Mouse (Mus musculus) left cerebral cortex, adult 2 months (tissue): ENCODE results near the gene Olfr1373. TPM values are rescaled to one million over a fixed set of nuclear protein-coding genes. Genes with fewer than 3 reads are reported as not detected.
"Not testable (repeated sequence)": the region's sequence is repeated elsewhere in the genome, so short reads cannot be mapped to it uniquely, and the experiment has no call there.

Experiments
- DNase-seq, 2 experiments: peaks; one replicate each; pipeline ENCODE4 v3.0.0; 2021 to 2022; ENCODE audit warnings: low spot score in 2 of 2, mixed read lengths in 1 of 2; ENCODE audit errors: extremely low spot score in 1 of 2
- H3K27ac ChIP-seq: fragments of 200-600 bp; 2 replicates; pipeline ENCODE4 v1.8.1; 2022
- H3K4me3 ChIP-seq: fragments of 200-600 bp; 2 replicates; pipeline ENCODE4 v1.8.1; 2022
- CTCF ChIP-seq: fragments of 200-600 bp; IDR thresholded peaks from 2 replicates; pipeline ENCODE4 v1.8.1; 2022; ENCODE audit warnings: antibody characterized with exemption, mild to moderate bottlenecking, moderate library complexity
- intact Hi-C: fragments of 180-260 bp; cut with DNase I; formaldehyde crosslinking; loops from one replicate; pipeline ENCODE4 v1.15.1; 2025
- long read RNA-seq, 2 experiments: library from polyadenylated mRNA; stranded (forward); transcript quantifications; one replicate each; pipeline ENCODE4 v2.0.0; 2021; ENCODE audit warnings: borderline mapping rate in 2 of 2
- total RNA-seq, 2 experiments: library from RNA; stranded (reverse); gene quantifications; 2 replicates each; pipeline ENCODE4 v1.2.3; 2021

The Olfr1373 gene
- total RNA-seq = not detected
- long read RNA-seq, experiment 1 = 0 reads
- long read RNA-seq, experiment 2 = 0 reads

DNA sequence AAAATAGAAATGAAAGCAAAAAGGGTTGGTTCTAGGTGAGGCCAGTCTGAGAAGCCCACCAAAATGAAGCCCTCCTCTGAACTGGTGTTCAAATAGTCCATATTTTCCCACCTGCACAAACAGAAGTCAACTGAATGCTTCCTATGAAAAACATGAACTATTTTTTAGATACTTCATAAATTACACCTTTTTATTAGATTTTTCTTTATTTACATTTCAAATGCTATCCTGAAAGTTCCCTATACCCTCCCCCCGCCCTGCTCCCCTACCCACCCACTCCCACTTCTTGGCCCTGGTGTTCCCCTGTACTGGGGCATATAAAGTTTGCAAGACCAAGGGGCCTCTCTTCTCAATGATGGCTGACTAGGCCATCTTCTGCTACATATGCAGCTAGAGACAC is at the start of gene Olfr1373:
Olfr1373 (minus strand) TSS at position 101 of the 400 bp plus-strand sequence.
- intact Hi-C loops = not testable (repeated sequence)

DNA sequence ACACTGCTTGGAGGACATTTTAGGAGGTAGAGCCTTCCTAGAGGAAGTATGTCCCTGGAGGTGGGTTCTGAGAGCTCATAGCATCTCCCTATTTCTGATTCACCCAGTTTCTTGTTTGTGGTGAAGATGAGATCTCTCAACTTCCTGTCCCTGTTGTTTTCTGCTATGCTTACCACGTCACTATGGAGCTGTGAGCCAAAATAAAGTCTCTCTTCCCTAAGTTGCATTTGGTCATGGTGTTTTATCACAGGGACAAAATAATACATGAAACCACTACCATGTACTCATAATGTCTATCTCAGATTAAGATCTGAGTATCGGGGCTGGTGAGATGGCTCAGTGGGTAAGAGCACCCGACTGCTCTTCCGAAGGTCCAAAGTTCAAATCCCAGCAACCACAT is 35.3 kb upstream of the Olfr1373 start:
- intact Hi-C loops = loop anchor here (10.0 kb wide), 1 partner anchor 304 kb away; no protein-coding TSS in a partner anchor

More for the DNA sequence above, at the start of gene Olfr1373:
- H3K4me3 ChIP-seq, DNase-seq, H3K27ac ChIP-seq: not testable (repeated sequence)

DNA sequence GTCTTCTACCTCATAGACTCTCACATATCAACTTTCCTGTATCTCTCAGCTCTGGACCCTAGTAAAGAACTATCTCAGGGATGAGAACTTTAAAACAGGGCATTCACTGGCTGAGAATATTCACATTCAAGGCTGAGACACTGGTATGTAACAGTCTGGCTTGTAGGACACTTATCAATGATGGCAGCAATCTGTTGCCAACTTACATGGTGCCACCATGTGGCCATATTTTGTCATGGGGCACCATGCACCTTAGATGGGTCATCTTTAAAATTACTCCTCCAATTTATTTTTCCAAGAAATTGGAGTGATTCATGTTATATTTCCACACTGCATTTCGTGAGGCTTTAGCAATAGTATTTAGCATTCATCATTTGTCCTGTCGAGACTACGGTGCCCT is 34.6 kb upstream of the Olfr1373 start:
- not testable (repeated sequence) for DNase-seq, H3K27ac ChIP-seq, H3K4me3 ChIP-seq
- intact Hi-C loops = loop anchor here (10.0 kb wide), 1 partner anchor 305 kb away; no protein-coding TSS in a partner anchor

More for the DNA sequence above, 35.3 kb upstream of the Olfr1373 start:
- not testable (repeated sequence) for H3K4me3 ChIP-seq, DNase-seq, H3K27ac ChIP-seq

DNA sequence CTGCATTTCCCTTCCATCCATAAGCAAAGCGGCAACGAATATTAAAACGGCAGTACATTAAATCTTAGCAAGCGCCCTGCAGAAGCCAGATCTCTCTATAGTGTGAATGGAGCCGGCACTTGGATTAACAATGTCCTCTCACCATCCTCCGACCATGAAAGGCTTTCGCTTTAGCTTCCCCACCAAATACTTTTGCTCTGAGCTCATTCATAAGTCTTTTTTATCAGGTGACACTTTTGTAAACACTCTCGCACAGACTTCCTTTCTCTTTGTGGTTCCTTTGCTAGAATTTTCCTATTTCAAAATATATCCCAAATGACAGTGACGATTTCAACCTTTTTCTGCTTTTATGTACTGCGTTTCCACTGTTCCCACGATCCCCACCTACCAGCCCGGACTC is 23.1 kb upstream of the Olfr1373 start:
- H3K27ac ChIP-seq = no peak overlapping the region
- intact Hi-C loops = no loop called here
- DNase-seq = no peak
- TF ChIP-seq CTCF = no peak
- peak overlapping the region; percentile 1; the same call in 1 of the 2 replicates for H3K4me3 ChIP-seq

DNA sequence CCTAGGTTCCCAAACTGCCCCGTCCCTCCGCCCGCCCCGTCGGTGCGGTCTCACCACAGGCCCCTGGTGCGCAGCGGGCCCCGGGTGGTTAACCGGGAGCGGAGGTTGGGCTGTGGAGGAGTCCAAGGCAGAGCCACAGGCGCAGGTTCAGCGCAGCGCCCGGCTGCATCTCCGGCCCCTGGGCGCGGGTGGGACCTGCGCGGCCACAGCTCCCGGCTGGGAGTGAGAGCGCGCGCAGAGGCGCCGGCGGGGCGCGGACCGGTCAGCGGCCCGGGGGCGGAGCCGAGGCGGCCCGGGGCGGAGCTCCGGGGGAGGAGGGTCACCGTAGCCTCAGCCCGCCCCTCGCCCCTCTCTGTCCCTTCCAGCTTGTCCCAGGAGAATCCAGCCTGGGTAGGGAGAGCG is 22.6 kb upstream of the Olfr1373 start:
- H3K27ac ChIP-seq, DNase-seq, intact Hi-C loops: not testable (repeated sequence)
- peak overlapping the region; percentile 29; the same call in 1 of the 2 replicates for H3K4me3 ChIP-seq

DNA sequence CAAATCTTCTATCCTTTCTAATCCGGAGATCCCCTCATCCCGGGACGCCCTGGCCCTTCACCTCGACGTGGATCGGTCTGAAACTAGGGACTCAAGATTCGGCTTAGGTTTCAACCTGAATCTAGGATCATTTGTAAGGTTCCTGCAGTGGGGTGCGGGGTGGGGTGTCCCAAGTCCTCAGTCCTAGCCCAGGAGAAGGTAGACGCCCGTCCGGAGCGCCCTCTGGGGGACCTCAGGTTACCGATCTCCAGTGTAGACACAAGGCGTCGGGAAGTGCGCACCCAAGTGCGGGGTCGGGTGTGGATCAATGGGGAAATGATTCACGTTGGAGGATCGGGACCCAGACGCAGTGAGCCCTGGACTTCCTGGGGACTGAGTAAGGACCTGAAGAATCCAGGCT is 21.8 kb upstream of the Olfr1373 start:
- intact Hi-C loops = no loop called here
- Histone ChIP-seq H3K4me3 (no peak overlapping the region), H3K27ac (no peak overlapping the region)
- DNase-seq = no peak
- no peak; the same call in 1 of the 2 replicates for TF ChIP-seq CTCF

DNA sequence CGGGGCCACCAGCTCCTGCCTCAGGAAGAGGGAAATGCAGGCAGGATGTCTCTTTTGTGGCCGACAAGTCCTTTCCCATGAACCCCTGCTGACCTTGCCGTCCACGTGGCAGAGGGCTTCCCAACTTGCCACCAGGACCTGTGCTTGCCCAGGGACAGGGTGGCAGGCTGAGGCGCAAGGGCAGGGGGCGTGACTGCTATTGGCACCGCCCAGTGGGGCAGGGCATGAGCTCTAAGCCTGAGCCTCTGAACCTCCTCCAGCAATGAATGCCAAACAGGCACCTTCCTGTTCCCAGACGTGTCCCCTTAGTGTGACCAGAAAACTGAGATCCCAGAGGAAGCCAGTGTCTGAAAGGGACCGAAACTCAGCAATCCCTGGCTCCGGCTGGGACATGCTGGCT is 18.6 kb upstream of the Olfr1373 start:
- no peak overlapping the region for H3K4me3 ChIP-seq
- no peak for DNase-seq
- intact Hi-C loops = no loop called here
- TF ChIP-seq CTCF = no peak
- H3K27ac ChIP-seq = no peak overlapping the region

DNA sequence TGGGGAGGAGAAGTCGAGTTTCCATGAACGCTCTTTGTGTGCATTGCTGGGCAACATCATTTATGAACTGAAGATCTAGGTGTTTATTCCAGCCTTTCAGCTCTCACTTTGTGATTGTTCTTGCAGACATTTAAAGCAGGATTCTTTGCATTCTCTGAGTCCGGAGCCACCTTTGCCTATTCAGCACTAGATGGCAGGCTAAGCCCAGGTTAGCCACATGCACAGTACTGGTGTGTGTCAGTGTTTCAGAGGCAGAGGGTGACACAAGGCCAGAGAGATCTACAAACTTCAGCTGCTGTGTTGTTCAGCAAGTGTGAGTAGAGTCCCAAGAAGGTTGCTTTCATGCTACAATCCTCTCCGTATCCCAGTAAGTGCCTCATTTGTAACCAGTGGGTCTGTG is 1.7 kb downstream of the Olfr1373 start:
- DNase-seq = peak; percentile 39
- TF ChIP-seq CTCF = peak; percentile 71
- not testable (repeated sequence) for H3K4me3 ChIP-seq, H3K27ac ChIP-seq
- intact Hi-C loops = loop anchor here (2.0 kb wide), 2 partner anchors 77 to 199 kb away; no protein-coding TSS in a partner anchor

DNA sequence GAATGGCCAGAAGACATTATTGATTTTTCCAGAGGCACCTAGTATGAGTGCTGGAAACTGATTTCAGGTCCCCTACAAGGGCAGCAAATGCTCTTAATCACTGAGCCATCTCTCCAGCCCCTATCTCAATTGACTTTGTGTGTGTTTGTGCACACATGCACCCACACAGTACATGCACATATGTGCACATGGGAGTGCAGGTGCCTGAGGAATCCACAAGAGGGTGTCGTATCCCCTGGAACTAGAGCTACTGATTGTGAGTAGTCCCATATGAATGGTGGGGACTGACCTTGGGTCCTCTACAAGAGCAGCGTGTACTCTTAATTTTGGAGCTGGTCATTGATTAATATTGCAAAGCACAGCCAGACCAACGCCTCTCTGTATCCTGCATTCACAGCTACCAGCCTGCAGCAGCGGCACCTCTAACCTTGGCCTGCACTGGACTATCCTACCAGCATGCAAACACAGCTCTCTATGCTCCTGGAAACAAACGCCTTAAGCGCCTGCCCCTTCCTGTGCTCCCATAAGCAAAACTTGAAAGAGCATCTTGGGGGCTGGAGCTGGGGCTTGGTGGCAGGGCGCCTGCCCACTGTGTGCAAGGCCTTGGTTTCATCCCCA is 14.8 kb downstream of the Olfr1373 start:
- DNase-seq = no peak
- Histone ChIP-seq H3K4me3 (no peak overlapping the region), H3K27ac (peak overlapping the region; percentile 51)
- intact Hi-C loops = no loop called here
- peak; percentile 31 for TF ChIP-seq CTCF

DNA sequence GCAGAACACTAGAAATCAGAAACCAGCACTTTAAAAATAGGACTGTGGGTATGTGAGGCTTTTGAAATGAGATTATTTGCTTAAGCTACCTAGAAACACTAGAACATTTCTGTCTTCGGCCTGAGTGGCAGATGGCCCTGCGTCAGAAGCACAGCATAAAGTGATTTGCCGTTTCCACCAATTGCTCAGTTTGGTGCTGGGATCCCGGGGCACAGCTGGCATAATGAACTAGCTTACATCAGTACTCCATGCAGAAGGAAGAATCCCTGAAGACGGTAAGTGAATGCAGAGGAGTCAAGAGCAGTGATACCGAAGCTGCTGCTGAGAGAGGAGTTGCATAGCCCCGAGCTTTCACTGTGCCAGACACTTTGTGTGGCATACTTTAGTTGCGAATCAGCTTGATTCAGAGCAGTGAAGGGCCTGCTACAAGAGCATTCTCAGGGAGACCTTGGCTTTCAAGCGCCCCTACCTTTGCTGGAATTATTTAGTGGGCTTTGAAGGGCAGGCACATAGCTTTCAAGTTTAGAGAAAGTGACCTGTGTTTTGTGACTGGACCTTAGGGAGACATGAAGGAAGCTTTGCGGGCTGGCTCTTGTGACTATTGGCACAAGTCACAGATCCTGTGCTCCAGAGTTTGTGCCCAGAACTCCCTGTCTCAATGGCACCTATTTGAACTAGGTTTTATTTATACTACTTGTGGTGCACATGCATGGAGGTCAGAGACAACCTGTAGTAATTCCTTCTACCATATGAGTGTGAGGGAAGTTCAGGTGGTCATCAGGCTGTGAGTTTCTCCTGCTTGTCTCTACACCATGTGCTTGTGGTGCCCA is 15.5 kb downstream of the Olfr1373 start:
- no peak for TF ChIP-seq CTCF
- H3K27ac ChIP-seq = peak overlapping the region; percentile 78
- intact Hi-C loops = no loop called here
- peak; percentile 50 to 61 for DNase-seq
- no peak overlapping the region for H3K4me3 ChIP-seq

DNA sequence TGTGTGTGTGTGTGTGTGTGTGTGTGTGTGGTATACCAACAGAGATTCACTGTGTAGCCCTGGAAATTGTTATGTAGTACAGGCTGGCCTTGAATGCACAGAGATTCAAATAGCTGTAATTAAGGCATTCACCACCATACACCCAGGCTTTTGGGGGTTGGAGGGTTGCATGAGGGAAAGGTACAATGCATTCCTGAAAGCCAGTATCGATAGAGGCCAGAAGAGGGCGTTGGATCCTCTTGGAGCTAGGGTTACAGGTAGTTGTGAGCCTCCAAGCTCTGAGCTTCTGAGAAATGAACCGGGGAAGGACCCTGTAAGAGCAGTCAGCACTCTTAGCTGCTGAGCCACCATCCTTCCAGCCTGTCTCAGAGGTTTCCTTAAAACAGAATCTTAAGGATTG is 16.2 kb downstream of the Olfr1373 start:
- Histone ChIP-seq H3K27ac (peak overlapping the region; percentile 78), H3K4me3 (no peak overlapping the region)
- peak in 1 of 2 experiments; percentile 24 for DNase-seq
- intact Hi-C loops = no loop called here
- peak; percentile 28; the same call in 1 of the 2 replicates for TF ChIP-seq CTCF

DNA sequence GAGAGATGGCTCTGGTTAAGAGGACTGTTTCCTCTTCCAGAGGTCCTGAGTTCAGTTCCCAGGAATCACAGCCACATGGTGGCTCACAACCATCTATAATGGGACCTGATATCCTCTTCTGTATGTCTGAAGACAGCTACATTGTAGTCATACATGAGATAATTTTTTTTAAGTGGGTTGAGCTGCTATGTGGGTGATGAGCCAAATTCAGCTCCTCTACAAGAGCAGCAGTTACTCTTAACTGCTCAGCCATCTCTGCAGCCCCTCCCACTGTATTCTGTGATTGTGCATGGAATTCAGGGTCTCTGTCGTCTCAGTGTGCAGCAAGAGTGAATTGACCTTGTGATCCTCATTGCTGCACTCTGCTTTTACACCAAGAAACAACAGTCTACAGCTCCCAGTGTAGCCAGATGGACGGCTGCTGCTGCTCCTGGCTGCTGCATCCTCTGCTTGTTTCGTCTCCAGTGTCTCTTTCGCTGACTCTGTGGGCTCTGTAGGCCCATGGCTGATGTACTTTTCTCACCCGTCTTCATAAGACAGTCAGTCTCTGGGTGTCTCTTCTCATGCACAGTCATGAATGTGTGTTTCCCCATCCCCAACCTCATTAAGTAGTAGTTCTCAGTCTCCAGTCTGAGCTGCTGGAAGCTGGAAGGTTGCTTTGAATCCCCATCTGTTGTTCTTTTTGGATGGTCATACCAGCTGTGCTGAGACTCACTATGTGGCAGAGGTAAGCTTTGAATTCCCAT is 16.8 kb downstream of the Olfr1373 start:
- no peak for TF ChIP-seq CTCF
- Histone ChIP-seq H3K27ac (peak overlapping the region; percentile 80), H3K4me3 (no peak overlapping the region)
- peak in 1 of 2 experiments; percentile 25 for DNase-seq
- intact Hi-C loops = no loop called here
